Mouse (Mus musculus) kidney, adult 10 weeks (tissue): Measurements from ENCODE around the gene Mrpl41. TPM values are rescaled to one million over a fixed set of nuclear protein-coding genes. Genes with fewer than 3 reads are reported as not detected.

Source experiments
- polyA plus RNA-seq: library from polyadenylated mRNA; stranded (reverse); fragments of 350-450 nt; fragmentation: Illumina TruSeq; extraction: RNeasy Lipid Tissue Mini Kit (QIAGEN cat#74804); gene quantifications from one replicate; pipeline ENCODE4 v1.2.3, GENCODE M21; 2014; ENCODE audit warnings: low read depth, low replicate concordance

Mrpl41 gene
- 60.8 TPM for polyA plus RNA-seq

GRCm38 (mm10) chr2:24974906-24975703, at the start of gene Mrpl41:
TSS of gene Mrpl41 (minus strand) at chr2:24975098.

DNA sequence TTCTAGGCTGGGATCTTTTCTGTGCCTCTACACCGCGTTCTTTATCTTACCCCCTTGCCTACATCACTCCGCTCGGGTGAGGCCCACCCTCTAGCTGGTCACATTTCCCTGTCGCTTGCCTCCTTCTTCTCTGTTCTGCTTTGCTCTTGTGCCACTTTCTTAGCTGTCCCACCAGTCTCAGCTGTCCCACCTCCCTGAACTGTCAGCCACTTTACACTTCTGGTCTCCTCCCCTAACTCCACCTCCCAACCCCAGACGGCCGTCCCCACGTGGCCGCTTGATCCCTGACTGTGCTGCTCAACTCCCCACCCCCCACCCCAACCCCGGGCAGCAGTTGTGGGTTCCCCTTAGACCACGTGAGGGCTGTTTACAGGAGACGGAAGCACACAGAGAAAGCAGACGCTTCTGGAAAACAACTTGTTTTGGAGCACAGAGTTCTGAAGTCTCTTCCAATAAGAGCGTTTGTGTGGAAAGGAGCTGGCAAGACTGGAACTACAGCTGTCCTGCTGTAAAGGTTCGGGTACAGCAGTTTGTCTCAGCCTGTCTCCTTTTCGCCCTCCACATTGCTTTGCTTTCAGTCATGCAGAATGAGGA, 903 bp upstream of the Mrpl41 start, which contains the start of gene Pnpla7:
Pnpla7 (plus strand) TSS at position 330 of the 594 bp plus-strand sequence.

DNA sequence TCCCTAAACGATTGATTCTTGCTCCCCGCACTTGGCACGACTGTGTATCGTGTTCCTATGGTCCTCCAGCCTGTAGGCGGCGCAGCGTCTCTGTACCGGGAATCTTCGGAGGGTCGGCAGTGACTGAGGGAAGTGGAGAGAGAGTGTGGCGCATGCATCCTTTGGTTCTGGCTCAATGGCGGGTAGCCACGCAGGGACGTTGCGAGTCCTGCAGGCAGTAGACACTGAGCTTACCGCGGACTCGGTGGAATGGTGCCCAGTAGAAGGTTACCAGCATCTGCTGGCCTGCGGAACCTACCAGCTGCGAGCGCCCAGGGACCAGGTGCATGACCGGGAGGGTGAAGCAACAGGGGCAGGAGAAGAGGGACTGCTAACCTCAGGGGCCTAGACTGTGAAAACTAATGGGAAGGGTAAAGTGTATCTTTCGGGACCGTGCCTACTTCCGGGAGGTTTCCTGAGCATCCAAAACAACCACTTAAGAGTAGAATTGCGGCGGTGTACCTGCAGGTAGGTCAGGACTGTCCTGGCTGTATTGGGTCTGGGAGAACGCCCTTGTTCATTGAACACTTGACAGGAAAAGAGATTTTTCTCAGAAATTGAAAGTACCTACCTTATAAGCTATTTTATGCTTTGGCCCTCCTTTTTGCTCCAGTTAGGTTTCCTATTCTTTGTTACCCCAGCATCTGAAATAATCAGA, 12.4 kb downstream of the Mrpl41 start, which contains the start of gene Dph7:
Dph7 (plus strand) TSS at position 97 of the 697 bp plus-strand sequence.

DNA sequence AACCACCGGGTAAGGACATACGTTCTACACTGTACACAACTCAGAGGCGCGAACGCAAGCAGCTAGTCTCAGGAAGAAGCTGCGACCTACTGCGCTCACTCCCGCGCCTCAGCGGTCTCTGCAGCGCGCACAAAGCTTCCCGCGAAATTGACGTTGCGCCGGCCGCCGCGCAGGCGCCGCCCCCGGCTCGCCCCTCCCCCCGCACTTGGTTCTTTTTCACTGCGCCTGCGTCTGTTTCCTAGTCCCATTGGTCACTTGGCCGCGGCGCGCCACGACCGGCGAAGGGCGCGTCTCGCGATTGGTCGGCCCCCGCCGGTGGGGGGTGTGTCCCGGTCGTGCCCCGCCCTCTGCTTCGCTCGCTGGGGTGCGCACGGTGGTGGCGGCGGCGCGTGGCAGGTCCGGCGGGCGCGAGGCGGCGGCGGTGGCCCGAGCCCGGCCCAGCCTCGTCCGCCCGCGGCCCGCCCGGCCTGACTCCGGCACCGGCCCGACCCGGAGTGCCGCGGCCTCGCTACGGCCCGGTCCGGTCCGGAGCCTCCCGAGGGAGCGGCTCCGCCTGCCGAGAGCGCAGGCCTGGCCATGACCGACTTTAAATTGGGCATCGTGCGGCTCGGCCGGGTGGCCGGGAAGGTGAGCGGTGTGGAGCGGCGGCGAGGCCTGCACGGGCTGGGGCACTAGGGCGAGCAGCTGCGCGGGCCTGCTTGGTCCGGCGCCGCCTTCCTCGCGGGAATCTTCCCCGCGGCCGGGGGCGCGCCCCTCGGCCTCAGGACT, 25.3 kb downstream of the Mrpl41 start, which contains the start of gene Zmynd19:
Zmynd19 (plus strand) TSS at position 372 of the 768 bp plus-strand sequence.

GRCm38 (mm10) chr2:24935057-24935796, 39.7 kb downstream of the Mrpl41 start, which contains the start of gene Arrdc1:
TSS of gene Arrdc1 (minus strand) at chr2:24935252.

Other genes with a start within 250 kb of the Mrpl41 start
- gene Cacna1b, start 211.9 kb downstream of the Mrpl41 start, polyA plus RNA-seq = not detected
- 7.0 TPM for gene Ehmt1, start 55.5 kb downstream of the Mrpl41 start, polyA plus RNA-seq
- gene Arrdc1, start 39.8 kb downstream of the Mrpl41 start, polyA plus RNA-seq = 5.8 TPM
- 4.8 TPM for gene Zmynd19, start 25.3 kb downstream of the Mrpl41 start, polyA plus RNA-seq
- 2.9 TPM for gene Dph7, start 12.7 kb downstream of the Mrpl41 start, polyA plus RNA-seq
- gene Pnpla7, start 935 bp upstream of the Mrpl41 start, polyA plus RNA-seq = 5.4 TPM
- 4.0 TPM for gene Nsmf, start 79.3 kb upstream of the Mrpl41 start, polyA plus RNA-seq
- gene Entpd8, start 105.2 kb upstream of the Mrpl41 start, polyA plus RNA-seq = 4.9 TPM
- not detected for gene Noxa1, start 120.1 kb upstream of the Mrpl41 start, polyA plus RNA-seq
- 3.8 TPM for gene Nrarp, start 205.7 kb upstream of the Mrpl41 start, polyA plus RNA-seq
- 1.4 TPM for gene Tor4a, start 221.8 kb upstream of the Mrpl41 start, polyA plus RNA-seq
- gene Nelfb, start 236.4 kb upstream of the Mrpl41 start, polyA plus RNA-seq = 5.2 TPM
- gene Stpg3, start 239.5 kb upstream of the Mrpl41 start, polyA plus RNA-seq = not detected
- not detected for gene Fam166a, start 243.6 kb upstream of the Mrpl41 start, polyA plus RNA-seq
- gene Tubb4b, start 249.6 kb upstream of the Mrpl41 start, polyA plus RNA-seq = 24.5 TPM